Mouse (Mus musculus): ENCODE results near the gene Mthfsd. TPM values are rescaled to one million over a fixed set of nuclear protein-coding genes. Genes with fewer than 3 reads are reported as not detected.

The Mthfsd gene
- polyA plus RNA-seq (2012; fragmentation: generic; extraction: Trizol), result 10 to 100 TPM; 33.2 to 35.1 TPM

DNA sequence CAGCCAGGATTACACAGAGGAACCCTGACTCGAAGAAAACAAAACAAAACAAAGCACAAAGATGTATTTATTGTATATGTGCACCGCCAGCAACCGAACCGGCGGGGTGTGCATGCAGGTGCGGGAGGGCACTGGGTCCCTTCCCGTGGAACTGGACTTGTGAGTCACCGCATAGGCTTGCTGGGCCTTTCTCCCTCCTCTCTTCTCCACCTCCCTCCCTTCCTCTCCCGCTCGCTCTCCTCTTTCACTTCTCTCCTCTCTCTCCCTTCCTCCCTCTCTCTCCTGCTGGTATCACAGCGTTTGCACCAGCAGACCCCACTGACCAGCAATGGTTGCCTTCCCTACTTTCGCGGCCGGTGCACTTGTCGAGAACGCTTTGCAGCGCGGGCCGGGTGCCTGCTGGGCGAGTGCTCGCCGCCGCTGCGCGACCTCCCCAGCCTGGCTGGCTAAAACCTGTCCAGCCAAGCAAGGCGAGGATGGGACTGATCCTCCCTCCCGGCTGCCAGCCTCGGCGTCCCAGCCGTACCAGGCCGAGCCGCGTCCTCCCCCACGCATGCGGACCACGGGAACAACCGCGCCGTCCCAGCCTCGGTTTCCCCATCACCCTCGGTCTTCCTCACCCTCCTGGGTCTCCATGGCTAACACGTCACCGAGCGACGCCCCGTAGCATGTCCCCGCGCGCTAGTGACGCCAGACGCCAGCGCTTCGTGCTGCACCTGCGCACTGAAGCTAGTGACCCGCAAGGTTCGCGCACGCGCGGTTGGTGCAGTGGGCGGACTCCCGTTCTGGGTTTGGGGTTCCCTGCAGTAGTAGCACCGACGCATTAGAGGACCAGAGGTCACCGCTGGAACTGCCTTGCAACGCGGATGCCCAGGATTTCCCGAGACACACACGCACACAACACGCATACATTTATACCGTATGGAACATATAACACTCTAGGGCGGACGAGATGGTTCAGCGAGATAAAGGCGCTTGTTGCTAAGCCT lies at the start of gene Mthfsd:
Mthfsd (minus strand) TSS at position 725 of the 989 bp plus-strand sequence.

GRCm38 (mm10) chr8:121127756-121128375 lies 19.7 kb upstream of the Mthfsd start, which contains the start of gene Foxl1:
Gene Foxl1, plus strand, starts transcription at chr8:121127940.

GRCm38 (mm10) chr8:121115948-121116347 lies 7.8 kb upstream of the Mthfsd start, which contains the start of gene Foxc2:
Gene Foxc2, plus strand, starts transcription at chr8:121116171.

DNA sequence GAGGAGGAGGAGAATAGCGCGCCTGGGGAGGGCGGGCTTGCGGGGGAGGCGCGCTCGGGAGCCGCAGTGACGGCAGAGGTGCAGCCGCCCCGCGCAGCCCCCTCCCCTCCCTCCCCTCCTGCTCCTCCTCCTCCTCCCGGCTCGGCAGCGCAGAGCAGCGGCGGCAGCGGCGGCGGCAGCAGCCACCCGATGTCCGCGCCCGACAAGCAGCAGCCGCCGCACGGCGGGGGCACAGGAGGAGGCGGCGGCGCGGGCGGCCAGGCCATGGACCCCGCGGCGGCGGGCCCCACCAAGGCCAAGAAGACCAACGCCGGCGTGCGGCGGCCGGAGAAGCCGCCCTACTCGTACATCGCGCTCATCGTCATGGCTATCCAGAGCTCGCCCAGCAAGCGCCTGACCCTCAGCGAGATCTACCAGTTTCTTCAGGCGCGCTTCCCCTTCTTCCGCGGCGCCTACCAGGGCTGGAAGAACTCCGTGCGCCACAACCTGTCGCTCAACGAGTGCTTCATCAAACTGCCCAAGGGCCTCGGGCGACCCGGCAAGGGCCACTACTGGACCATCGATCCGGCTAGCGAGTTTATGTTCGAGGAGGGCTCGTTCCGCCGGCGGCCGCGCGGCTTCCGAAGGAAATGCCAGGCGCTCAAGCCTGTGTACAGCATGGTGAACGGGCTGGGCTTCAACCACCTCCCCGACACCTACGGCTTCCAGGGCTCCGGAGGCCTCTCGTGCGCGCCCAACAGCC lies 23.8 kb downstream of the Mthfsd start, which contains the start of gene Foxf1:
Foxf1 (plus strand) TSS at position 177 of the 742 bp plus-strand sequence.

Other genes starting within 250 kb of the Mthfsd start
- gene Foxf1, start 24.0 kb downstream of the Mthfsd start, polyA plus RNA-seq (2012; fragmentation: generic; extraction: Trizol), result 1 to 10 TPM in 1 of 2 experiments, under 1 TPM in 1; 0.12 to 2.8 TPM
- 10 to 100 TPM in 1 of 2 experiments, 1 to 10 TPM in 1; 7.0 to 15.6 TPM for gene Foxc2, start 7.8 kb upstream of the Mthfsd start, polyA plus RNA-seq (2012; fragmentation: generic; extraction: Trizol)
- 1 to 10 TPM in 1 of 2 experiments, under 1 TPM in 1; 0.77 to 1.3 TPM for gene Foxl1, start 19.5 kb upstream of the Mthfsd start, polyA plus RNA-seq (2012; fragmentation: generic; extraction: Trizol)

Data from C3H10T1/2 (cell line).